Mouse (Mus musculus) cerebellum, adult 11-12 months (tissue): ENCODE measurements around the gene Celf2.

ENCODE experiments used
- DNase-seq: peaks from one replicate; pipeline ENCODE4 v3.0.0; 2022

Gene Celf2

DNA sequence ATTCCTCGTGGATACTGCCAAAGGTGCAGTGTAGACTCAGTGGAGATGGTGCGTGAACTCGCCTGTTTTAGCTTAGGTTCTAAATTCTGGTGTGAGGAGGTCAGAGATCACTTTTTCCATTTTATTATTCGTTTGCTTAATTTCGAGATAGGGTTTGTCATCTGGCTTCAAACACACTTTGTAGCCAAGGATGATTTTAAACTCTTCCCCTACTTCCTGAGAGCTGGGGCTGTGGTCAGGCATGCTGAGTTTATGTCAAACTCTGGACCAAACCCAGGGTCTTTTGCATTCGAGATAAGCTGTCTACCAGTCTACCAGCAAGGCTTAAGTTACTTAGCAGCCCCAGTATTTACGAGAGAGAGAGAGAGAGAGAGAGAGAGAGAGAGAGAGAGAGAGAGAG is 429.3 kb downstream of the Celf2 start:
- no peak for DNase-seq

DNA sequence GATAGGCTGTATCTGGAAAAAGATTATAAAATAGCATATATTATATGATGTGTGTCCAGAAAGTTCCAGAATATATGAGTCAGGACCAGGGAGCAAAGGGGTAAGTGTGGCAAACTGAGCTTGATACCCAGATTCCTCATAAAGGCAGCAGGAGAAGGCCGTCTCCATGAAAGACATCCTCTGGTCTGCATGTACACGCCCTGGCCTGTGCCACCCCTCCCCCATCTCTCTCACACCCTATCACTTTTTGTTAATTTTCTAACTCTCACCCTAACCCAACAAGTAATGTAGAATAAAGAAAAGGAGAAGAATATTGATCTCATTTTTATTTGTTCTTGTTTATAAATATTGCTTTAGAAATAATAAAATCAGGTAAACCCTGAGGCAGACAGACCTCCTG is 430.0 kb downstream of the Celf2 start:
- DNase-seq = no peak

DNA sequence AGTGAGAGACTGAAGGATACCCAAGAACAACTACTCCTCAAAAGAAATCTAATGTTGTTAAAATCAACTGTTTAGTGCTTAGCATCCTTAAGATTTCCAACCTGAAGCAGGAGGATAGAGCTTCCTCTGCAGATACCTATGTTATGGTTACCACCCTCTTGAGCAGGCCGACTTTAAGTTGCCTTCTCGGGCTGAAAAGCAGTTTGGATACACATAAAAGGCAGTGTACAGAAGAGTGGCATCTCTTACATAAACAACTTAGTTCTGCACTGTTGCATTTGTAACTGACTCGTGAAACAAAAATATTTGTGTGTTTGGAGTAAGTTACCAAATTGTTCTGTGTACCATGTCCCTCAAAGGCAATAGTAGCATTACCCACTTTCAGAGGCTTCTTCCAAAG is 435.6 kb downstream of the Celf2 start:
- no peak for DNase-seq

DNA sequence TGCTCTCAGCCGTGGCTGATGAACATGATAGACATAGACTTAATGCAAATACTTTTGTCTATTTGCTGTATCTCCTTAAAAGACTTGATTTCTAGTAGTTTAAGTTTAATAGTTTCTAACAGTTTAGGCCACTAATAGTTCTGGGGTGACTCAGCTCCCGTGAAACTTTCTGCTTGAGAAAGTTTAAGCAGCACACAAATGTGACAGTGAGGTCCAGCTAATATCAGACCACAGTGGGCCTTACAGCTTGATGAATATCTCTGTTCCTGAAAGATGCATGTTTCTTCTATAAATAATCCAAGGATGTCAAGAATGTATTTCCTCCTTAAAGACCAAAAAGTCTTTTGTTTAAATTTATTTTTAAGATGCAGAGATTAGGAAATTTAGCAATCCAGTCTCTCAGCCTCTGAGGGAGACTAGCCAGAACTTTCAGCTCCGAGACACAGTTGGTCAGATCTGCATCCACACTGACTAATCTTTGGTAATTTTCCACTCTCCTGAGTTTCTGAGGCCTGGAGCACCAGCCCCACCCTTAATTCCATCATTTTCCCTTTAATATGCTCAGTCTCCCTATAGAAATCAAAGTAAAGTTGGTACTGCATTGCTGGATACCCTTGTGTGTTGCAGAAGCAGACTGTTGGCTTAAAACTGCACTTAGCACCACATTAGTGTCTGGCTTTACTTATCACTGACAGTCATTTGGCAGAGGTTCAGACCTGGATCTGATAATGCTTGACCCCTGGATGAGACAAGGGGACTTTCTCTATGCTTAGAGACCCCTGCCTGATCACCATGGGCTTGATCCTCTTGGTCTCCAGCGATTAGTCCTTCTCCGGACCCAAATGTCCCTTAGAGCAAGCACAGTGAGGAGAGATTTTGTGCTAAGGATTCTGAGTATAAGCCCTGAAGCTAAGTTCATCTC is 436.8 kb downstream of the Celf2 start:
- DNase-seq = no peak

DNA sequence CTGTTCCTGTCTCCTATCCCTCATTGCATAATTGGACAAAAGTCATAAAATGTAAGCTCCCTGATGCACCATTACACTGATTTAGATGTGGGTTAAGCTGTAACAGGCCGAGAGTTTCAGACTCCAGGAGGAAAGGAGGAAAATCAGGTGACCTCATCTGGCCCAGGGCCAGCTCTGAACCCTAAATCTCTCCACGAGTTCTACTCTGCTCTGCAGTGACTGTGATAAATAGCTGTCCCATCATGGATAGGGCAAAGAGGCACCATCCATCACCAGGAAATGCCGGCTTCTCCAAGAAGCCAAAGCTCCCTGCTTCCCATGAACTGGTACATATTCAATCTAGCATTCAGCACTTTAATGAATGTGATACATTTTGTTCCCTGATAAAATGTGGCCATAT is 439.9 kb downstream of the Celf2 start:
- DNase-seq = no peak

DNA sequence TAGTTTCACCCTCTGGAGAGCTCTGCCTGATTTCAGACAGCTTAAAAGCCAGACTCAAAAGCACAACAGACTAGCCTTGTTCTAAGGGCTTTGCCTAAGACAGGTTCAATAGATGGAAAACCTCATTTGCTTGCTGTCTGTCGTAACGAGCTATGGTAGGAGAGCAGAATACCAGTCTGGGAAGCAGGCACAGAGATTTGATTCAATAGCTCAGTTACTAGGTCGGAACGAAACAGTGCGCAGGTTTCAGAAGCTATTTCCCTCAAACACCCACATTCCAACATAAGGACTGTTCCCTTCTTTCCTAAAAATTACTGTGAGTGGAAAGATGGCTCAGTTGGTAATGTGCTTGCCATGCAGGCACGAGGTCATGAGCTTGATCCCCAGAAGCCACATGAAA is 441.1 kb downstream of the Celf2 start:
- DNase-seq = no peak

DNA sequence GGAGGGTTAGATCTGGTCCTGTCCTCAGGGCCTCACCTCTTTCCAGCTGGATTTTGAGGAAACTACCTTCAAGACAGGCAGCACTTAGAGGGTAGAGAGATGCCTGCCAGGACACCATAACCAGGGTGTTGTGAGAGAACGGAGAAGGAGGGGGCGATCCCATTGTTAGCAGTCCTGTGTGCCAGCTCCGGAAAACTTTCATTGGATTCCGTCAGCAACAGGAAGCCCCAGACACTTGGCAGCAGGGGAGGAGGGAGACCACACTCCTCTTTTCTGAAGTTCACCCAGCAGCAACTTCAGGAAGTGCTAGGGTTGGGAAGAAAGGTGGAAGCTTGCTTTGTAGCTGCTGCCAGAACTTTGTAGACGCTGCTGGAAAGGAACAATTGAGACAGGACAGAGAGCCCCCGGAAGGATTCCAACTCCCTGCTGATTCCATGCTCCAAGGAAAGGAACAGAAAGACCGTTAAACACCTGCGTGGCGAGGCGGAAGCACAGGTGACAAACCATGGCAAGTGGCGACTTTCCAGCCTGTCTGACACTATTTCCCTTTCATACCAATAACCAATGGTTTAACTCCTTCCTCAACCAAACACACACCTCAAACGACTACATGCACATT is 445.7 kb downstream of the Celf2 start:
- DNase-seq = no peak

DNA sequence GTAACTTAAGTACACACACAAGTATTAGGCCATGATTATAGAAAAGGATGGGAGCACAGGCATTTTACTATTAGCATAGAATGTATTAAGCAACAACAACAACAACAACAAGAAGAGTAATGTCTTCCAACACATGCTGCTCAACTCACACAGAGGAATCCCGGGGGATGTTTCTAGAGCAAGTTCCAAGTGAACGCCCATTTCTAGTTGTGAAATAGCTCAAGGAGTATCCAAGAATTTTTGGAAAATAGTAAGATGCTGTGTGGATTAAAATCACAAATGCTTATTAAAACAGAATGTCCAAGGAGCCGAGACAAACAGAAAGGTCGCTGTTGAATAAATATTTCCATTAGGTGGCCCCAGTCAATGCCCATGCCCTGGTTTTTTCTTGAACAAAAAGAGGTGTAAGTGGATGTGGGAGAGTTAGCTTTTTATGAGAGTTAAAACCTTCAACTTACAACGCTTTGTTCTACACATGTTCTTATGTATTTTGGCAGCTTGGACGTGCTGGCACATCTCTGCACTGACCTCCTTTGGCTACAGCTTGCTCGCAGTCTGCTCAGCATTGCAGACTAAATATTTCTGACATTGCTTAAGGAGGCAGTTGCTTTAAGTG is 448.8 kb downstream of the Celf2 start:
- DNase-seq = no peak

DNA sequence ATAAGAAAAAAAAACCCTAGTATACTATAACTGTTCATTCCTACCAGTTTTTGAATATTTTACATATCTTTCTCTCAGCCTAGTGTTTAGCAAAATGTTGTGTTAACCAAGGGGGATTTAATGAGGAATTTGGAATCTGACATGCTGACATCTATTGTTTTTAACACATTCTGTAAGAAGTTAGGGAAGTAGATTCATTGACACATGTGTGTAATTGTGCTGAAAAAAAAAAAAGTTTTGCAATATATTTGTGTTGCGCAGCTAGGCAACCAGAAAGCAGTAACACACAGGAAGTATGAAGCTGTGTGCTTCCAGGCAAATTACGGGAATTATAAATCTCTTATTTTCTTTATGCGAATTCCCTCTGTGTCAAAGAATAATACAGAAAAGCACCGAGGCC is 453.0 kb downstream of the Celf2 start:
- DNase-seq = no peak

DNA sequence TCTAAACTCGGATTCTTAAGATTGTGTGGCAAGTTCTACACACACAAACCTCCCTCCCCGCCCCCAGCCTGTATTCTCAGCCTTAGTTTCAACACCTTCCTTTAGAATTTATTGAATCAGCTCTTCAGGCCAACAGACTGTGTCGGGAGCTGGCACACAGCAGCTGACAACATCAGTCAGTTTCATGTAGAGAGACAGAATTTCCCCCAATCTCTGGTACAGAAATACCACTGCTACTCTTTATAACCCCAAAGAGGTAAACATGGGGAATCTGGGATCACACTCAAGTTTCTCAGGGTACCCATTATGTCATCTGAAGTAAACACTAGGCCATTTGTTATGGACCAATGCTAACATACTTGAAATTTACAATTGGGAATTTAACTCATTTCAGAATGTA is 453.4 kb downstream of the Celf2 start:
- no peak for DNase-seq

DNA sequence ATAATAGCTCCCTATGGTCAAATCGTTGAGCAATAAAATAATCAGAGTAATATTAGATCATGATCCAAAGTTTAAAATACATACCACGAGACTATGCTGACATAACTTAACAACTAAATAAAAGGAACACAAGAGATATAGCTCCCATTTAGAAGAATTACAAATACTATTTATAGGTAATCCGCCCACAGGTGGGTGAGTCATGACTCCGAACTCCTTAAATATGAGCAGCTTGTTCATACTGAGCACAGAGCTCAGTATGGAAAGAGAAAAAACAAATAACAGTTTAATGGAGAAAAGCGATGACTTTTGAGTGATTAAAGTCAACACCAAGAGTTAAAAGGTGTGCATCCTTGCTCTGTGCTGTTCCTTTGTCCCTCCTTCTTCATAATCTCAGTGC is 458.3 kb downstream of the Celf2 start:
- DNase-seq = no peak

DNA sequence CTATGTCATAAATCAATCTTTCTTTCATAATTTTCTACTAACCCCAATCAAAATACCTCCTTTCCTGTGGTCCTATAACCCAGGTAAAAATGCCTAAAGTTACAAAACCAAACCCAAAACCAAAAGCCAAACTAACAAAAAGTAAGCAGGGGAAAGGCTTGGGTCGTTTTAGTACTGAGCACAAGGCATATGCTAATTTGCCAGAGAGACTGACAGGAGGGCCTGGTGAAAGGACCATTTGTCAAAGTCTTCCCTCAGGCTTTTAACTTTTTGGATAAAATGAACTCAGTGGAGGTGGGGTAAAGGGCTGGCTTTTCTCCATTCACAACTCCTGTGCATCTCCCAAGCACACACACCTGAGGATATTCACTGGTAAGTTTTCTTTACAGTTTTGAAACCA is 463.2 kb downstream of the Celf2 start:
- DNase-seq = no peak

DNA sequence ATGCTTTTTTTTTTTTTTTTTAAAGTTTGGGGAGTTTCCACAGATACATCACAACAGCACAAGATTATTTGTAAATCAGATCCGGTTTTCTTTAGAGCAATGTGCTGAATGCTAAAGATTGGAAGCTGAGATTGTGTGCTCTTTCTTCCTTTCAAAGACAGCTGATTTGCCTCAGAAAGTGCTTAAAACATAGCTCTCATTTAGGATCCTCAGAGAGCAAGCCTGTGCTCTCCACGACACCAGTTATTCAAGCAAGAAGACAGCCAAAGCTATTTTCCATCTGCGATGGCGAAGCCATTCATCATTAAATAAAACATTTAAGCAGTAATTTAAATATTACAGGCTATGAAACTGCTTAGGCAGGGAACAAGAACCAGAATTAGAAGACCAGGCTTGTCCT is 463.8 kb downstream of the Celf2 start:
- DNase-seq = no peak

DNA sequence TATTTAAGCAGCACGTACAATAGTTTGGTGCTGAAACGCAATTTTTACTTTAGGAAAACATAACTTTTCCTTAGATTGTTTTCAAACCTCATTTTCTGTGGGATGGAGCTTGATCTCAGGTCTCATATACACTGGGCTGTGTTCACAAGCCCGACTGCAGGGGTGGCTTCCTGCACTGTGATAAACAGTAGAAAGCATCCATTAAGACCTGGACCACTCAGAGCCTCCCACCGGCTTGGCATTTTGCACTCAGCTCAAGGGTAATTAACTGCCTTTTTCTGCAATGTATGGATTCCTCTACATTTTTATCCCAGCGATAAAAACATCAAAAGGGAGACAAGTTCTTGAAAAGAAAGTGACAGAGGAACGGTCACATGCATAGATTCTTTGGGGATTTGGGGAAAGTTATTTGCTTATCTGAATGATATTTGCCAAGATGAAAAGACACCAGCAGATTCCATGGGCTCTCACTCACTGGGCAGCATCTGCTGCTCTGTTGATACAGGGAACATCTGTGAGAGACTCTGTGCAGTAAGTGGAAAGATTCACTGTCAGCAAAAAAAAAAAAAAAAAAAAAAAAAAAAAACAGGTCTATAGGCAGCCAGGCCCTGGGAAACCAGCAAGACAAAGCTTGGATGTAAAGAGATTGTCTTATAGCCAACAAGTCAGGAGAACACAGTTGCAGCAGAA is 465.4 kb downstream of the Celf2 start:
- no peak for DNase-seq

DNA sequence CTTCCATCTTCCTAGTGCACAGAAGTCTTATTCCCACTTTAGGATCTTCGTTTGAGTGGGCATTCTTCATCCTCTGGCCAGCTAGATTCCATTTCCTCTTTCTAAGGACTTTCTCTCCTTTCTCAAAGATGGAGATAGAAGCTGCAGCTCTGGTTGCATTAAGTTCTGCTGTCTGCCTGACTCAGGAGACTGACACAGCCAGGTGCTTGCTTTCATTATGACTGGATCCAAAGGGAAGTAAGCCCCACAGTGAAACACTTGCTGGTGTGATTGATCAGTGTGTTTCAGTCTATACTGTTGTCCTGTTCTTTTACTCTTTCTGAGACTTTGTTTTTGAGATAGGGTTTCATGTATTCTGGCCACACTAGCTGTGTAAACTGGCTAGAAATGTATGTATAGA is 468.4 kb downstream of the Celf2 start:
- DNase-seq = no peak

DNA sequence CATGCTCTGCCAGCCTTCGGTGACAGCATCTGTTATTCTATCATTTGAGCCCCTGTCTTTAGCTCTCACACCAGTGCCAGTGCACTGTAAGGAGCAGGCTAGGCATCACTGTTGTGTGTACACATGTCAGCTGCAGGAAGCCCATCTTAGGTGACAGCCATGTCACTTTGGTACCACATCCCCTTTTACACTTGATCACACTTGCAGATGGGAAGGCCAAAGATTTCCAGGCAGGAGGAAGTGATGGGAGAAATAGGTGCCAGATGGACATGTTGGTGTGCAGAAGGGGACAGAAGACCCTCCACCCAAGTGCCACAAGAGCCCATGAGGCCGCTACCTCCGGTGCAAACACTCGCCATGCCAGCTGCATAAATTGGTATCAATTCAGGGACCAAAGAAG is 470.4 kb downstream of the Celf2 start:
- no peak for DNase-seq

DNA sequence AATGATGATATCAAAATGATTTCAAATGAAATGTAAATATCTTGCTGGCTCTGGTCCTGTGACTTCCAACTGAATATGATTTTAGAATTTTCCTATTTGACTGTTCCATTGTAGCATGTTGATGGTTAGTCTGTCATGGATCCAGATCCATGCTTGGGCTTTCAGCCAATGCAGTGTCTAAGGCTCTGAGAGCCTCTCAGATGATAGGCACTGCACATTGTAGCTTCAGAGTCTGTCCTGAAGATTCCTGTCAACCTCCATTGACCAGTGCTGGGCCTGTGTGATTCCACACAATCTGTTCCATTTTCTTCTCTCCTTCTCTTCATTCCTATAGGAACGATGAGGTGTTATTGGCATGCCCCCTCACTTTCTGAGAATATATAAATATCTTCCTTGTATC is 478.0 kb downstream of the Celf2 start:
- DNase-seq = no peak

DNA sequence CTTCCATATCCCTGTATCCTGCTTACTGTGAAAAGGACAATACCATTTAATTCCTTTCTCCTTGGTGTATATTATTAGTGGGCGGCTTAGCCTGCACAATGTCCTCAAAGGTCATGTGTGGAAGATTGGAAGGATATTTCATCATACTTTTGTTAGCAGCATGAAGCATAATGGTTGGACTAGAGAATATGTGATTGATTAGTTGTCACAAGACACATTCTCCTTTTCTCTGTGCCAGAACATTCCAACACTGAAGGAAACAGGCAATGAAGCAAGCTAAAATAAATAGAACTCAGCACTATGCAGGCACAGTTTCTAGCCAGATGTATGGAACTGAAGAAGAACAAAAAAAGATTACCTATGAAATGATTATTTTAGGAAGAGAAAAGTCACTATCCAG is 482.6 kb downstream of the Celf2 start:
- no peak for DNase-seq

DNA sequence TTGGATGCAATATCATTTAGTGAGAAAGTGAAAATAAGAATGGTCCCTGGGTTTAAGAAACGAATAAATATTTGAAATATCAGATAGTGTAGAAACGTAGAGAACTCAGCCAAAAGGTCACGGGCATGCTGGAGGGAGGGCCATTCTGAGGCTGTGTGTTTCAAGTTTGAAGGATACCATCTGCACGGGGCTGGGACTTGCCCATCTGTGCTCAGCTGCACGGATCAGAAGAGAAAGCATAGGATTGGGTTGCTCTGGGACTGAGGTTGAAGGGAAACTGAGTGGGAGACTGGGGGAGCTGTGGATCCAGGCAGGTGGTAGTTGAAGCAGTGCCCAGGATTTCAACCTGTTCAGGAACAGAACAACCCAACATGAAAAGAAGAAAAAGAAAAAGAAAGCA is 483.8 kb downstream of the Celf2 start:
- no peak for DNase-seq

DNA sequence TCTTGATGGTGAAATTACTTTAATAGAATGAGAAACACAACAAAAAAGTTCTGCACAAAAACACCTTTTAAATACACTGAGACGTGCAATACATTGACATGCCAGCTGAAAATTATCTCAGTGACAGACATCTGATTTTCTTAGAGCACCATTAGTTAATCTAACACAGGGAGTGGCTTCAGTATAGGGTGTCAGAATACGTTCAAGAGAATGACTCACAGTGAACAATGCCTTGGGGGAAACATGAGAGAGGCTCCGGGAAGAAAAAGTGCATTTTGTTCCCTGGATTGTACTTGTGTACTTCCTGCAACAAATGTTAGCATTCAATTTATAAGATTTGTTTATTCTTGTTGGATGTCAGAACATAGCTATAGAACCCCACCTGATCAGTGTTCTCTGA is 487.2 kb downstream of the Celf2 start:
- DNase-seq = no peak

DNA sequence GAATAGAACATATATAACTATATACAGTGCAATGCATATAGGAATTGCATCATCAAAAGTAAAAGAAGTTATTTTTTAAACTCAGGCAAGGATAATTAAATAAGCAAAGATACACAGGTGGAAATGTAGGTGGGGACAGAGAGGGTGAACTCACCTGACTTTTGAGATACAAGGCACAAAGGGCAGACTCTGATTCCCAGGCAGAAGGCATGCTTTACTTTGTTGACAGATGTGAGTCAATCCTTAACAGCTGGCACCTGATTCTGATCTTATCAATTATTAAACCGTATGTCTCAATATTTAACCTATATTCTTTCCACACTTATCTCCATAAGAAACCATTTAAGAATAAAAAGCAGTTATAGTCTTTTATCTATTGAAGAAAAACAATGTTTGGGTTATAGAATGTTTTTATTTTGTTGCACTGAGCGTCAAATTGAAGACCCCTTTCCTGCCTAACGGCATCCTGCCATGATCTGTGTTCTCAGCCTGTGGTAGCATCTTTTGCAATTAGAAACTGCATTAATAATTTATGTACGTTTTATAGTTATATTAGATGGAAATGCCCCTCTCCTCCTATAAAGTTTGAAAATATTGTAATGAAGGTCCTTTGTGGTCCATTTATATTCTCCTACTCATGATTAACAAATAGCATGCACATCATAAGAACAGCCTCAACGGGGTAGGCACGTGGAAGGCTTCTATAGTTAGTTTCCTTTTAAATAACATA is 491.8 kb downstream of the Celf2 start:
- DNase-seq = no peak

DNA sequence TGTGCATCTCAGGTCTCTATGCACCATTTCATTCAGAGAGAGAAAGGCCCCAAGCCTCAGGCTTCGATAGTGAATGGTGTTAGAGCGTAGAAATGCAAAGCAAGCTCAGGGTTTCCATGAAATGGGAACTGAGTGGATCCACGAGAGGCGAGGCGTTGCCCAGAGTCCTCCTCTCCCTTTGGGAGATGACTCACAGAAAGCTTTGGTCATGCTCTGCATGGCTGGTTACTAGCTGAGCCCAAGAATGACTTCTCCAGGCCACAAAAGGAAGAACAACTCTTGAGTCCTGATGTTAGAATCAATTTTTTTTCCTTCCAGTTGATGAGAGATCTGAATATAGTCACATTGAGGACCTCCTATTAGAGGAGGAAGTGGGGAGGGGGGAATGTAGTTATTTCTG is 496.2 kb downstream of the Celf2 start:
- DNase-seq = no peak

DNA sequence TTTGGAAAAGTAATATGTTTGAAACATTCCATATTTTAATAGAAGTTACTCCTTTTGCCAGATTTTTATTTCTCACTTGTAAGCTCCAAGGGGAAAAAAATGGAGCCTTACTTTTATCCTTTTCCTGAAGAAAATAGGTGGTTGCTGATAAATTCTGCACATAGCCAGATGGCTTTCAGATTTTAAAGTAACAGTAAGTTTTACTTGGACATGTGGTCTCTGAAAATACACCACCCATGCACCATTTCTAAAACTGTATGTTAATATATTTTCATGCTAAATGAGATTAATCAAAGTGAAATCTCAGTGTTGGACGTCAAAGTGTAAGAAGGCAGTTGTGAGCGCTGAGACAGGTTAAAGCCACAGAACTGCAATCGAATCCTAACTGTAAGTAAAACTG is 502.5 kb downstream of the Celf2 start:
- no peak for DNase-seq
